Mouse (Mus musculus) 3T3-L1 (cell line): ENCODE results near the gene Nrbp1.

Source experiments
- DNase-seq: peaks from one replicate; pipeline ENCODE4 v3.0.0-alpha.2; 2015; ENCODE audit warnings: low read depth, low spot score

Gene Nrbp1

GRCm38 (mm10) chr5:31240637-31241521 lies at the start of gene Nrbp1, which contains the start of gene Gm9970:
Gene Nrbp1 (plus strand): TSS chr5:31240864.
Gene Gm9970 (minus strand): TSS chr5:31241232.
- DNase-seq, result peak; percentile 96

- peak; percentile 66 for DNase-seq
These were observed 48.4 kb upstream of the Nrbp1 start for GRCm38 (mm10) chr5:31192045-31192938.

GRCm38 (mm10) chr5:31192939-31193630 lies 47.6 kb upstream of the Nrbp1 start, which contains the start of the genes Snx17 and Eif2b4:
Gene Snx17 (plus strand): TSS chr5:31193227.
Gene Eif2b4 (minus strand): TSS chr5:31193430.
- peak; percentile 96 for DNase-seq

- peak; percentile 65 for DNase-seq
These were observed 46.9 kb upstream of the Nrbp1 start for GRCm38 (mm10) chr5:31193631-31194281.

GRCm38 (mm10) chr5:31194486-31195485 lies 45.9 kb upstream of the Nrbp1 start:
- DNase-seq, result no peak

- DNase-seq, result no peak
These were observed 45.0 kb upstream of the Nrbp1 start for GRCm38 (mm10) chr5:31195671-31196070.

- DNase-seq, result no peak
These were observed 44.5 kb upstream of the Nrbp1 start for GRCm38 (mm10) chr5:31196207-31196606.

GRCm38 (mm10) chr5:31197072-31197471 lies 43.6 kb upstream of the Nrbp1 start:
- no peak for DNase-seq

GRCm38 (mm10) chr5:31198170-31198569 lies 42.5 kb upstream of the Nrbp1 start:
- no peak for DNase-seq

- no peak for DNase-seq
These were observed 41.9 kb upstream of the Nrbp1 start for GRCm38 (mm10) chr5:31198616-31199320.

GRCm38 (mm10) chr5:31199321-31199892 lies 41.3 kb upstream of the Nrbp1 start:
- DNase-seq, result no peak

- peak; percentile 50 for DNase-seq
These were observed 40.8 kb upstream of the Nrbp1 start for GRCm38 (mm10) chr5:31199893-31200292.

GRCm38 (mm10) chr5:31200327-31200768 lies 40.3 kb upstream of the Nrbp1 start:
- no peak for DNase-seq

- peak; percentile 54 for DNase-seq
These were observed 39.5 kb upstream of the Nrbp1 start for GRCm38 (mm10) chr5:31201042-31201741.

GRCm38 (mm10) chr5:31201742-31202590 lies 38.7 kb upstream of the Nrbp1 start, which contains the start of gene Zfp513:
Gene Zfp513 (minus strand): TSS chr5:31202303.
- peak; percentile 100 for DNase-seq

GRCm38 (mm10) chr5:31202933-31203332 lies 37.7 kb upstream of the Nrbp1 start:
- no peak for DNase-seq

- DNase-seq, result no peak
These were observed 36.8 kb upstream of the Nrbp1 start for GRCm38 (mm10) chr5:31203866-31204265.
